Mouse (Mus musculus) myocyte (in vitro differentiated cells): ENCODE data around the gene Fam8a1. TPM values are rescaled to one million over a fixed set of nuclear protein-coding genes. Genes with fewer than 3 reads are reported as not detected.

Source experiments
- H3K27me3 ChIP-seq: one replicate; pipeline ENCODE4 v1.6.1; 2011; ENCODE audit not compliant: control insufficient read depth, insufficient read depth, insufficient read length
- H3K36me3 ChIP-seq: one replicate; pipeline ENCODE4 v1.6.1; 2011; ENCODE audit not compliant: control insufficient read depth, insufficient read depth
- H3K4me2 ChIP-seq: one replicate; pipeline ENCODE4 v1.6.1; 2011; ENCODE audit warnings: low read depth, control low read depth
- H3K4me3 ChIP-seq: one replicate; pipeline ENCODE4 v1.5.1; 2011; ENCODE audit warnings: mild to moderate bottlenecking, control low read depth, moderate library complexity
- H3K79me2 ChIP-seq: one replicate; pipeline ENCODE4 v1.6.1; 2011; ENCODE audit not compliant: control insufficient read depth, insufficient read depth
- H3ac ChIP-seq: one replicate; pipeline ENCODE4 v1.6.1; 2011; ENCODE audit not compliant: control insufficient read depth, insufficient read length
- CEBPB ChIP-seq: IDR thresholded peaks from 2 replicates; pipeline ENCODE4 v1.6.1; 2011; ENCODE audit warnings: mild to moderate bottlenecking, moderate library complexity; ENCODE audit not compliant: poor library complexity, insufficient read depth, severe bottlenecking
- E2F4 ChIP-seq: IDR thresholded peaks from one replicate; pipeline ENCODE4 v1.6.1; 2011; ENCODE audit warnings: mild to moderate bottlenecking, control low read depth, moderate library complexity; ENCODE audit not compliant: insufficient read depth
- MAX ChIP-seq: IDR thresholded peaks from one replicate; pipeline ENCODE4 v1.6.1; 2011; ENCODE audit warnings: low read depth, mild to moderate bottlenecking, control low read depth
- MYOD1 ChIP-seq, 3 experiments: IDR thresholded peaks; one replicate each; pipeline ENCODE4 v1.6.1; 2011; ENCODE audit warnings: control low read depth in 2 of 3, low read depth in 2 of 3, mild to moderate bottlenecking in 2 of 3, moderate library complexity in 1 of 3; ENCODE audit not compliant: insufficient read length in 2 of 3, control insufficient read depth in 1 of 3
- MYOG ChIP-seq, 3 experiments: IDR thresholded peaks; one replicate each; pipeline ENCODE4 v1.6.1; 2011; ENCODE audit warnings: control low read depth in 2 of 3, low read depth in 2 of 3, mild to moderate bottlenecking in 2 of 3; ENCODE audit not compliant: insufficient read length in 2 of 3, control insufficient read depth in 1 of 3, insufficient read depth in 1 of 3
- POLR2A ChIP-seq: IDR thresholded peaks from one replicate; pipeline ENCODE4 v1.6.1; 2011; ENCODE audit warnings: low read depth, mild to moderate bottlenecking, control low read depth, moderate library complexity; ENCODE audit not compliant: insufficient read length
- POLR2AphosphoS2 ChIP-seq: IDR thresholded peaks from one replicate; pipeline ENCODE4 v1.6.1; 2011; ENCODE audit warnings: low read depth, control low read depth; ENCODE audit not compliant: insufficient read length
- REST ChIP-seq: IDR thresholded peaks from one replicate; pipeline ENCODE4 v1.6.1; 2011; ENCODE audit warnings: mild to moderate bottlenecking, control low read depth, moderate library complexity; ENCODE audit not compliant: insufficient read depth, insufficient read length
- SRF ChIP-seq: IDR thresholded peaks from one replicate; pipeline ENCODE4 v1.6.1; 2011; ENCODE audit warnings: low read depth; ENCODE audit not compliant: control insufficient read depth, insufficient read length
- TCF12 ChIP-seq: IDR thresholded peaks from one replicate; pipeline ENCODE4 v1.6.1; 2011; ENCODE audit warnings: mild to moderate bottlenecking, control low read depth; ENCODE audit not compliant: poor library complexity, insufficient read depth, severe bottlenecking
- TCF3 ChIP-seq: IDR thresholded peaks from one replicate; pipeline ENCODE4 v1.6.1; 2011; ENCODE audit warnings: low read depth, control low read depth; ENCODE audit not compliant: insufficient read length
- USF1 ChIP-seq: IDR thresholded peaks from one replicate; pipeline ENCODE4 v1.6.1; 2011; ENCODE audit warnings: low read depth, mild to moderate bottlenecking, control low read depth, moderate library complexity
- polyA plus RNA-seq: library from polyadenylated mRNA; unstranded; fragments of >200 nt; fragmentation: generic; extraction: Trizol; gene quantifications from one replicate; pipeline ENCODE4 v1.2.1, GENCODE M21; 2012; ENCODE audit warnings: missing spikeins

Gene Fam8a1
- polyA plus RNA-seq, 1 experiment: 15.7 TPM

GRCm38 (mm10) chr13:46690559-46691241, 21.4 kb downstream of the Fam8a1 start:
- no peak overlapping the region for H3ac ChIP-seq
- no peak overlapping the region for H3K4me2 ChIP-seq
- TF ChIP-seq REST: no peak
- no peak for TF ChIP-seq TCF3
- TF ChIP-seq MYOD1 (IDR thresholded peaks at IDR 0.05; ENCODE audit: control insufficient read depth in 1 of 3, insufficient read length in 2 of 3, low read depth in 2 of 3): no peak
- TF ChIP-seq TCF12: no peak
- no peak for TF ChIP-seq E2F4
- TF ChIP-seq USF1: no peak
- no peak for TF ChIP-seq POLR2A
- TF ChIP-seq MAX: no peak
- TF ChIP-seq MYOG (IDR thresholded peaks at IDR 0.05; ENCODE audit: control insufficient read depth in 1 of 3, insufficient read depth in 1 of 3, insufficient read length in 2 of 3, low read depth in 2 of 3): no peak
- no peak for TF ChIP-seq POLR2AphosphoS2
- TF ChIP-seq SRF: no peak
- peaks cover 42% of the 10 kb centered on the region for H3K79me2 ChIP-seq
- no peaks in the 10 kb centered on the region for H3K27me3 ChIP-seq
- peaks cover 46% of the 10 kb centered on the region for H3K36me3 ChIP-seq
- H3K4me3 ChIP-seq: no peak overlapping the region

- Histone ChIP-seq H3ac (no peak overlapping the region), H3K36me3 (peaks cover 33% of the 10 kb centered on the region), H3K4me2 (no peak overlapping the region), H3K4me3 (no peak overlapping the region), H3K79me2 (peaks cover 29% of the 10 kb centered on the region), H3K27me3 (no peaks in the 10 kb centered on the region)
- TF ChIP-seq TCF12 (no peak), MYOG (IDR thresholded peaks at IDR 0.05; ENCODE audit: control insufficient read depth in 1 of 3, insufficient read depth in 1 of 3, insufficient read length in 2 of 3, low read depth in 2 of 3) (no peak), TCF3 (no peak), SRF (no peak), MAX (no peak)
Measured at GRCm38 (mm10) chr13:46695296-46695908, 26.1 kb downstream of the Fam8a1 start.

DNA sequence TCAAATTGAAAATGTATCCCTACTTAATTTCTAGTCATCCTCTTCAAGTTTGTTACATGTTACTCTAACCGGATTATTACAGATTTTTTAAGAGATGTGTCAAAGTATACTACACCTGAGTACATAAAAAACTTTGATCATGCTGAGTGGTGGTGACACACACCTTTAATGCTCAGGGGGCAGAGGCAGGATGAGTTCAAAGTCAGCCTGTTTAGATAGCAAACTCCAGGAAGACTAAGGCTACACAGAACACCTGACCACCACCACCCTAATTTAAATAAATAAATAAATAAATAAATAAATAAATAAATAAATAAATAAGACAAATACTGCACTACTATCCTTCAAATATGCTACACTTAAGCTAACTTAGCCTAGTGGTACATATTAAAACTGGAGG, 26.6 kb downstream of the Fam8a1 start:
- Histone ChIP-seq H3K79me2 (peaks cover 24% of the 10 kb centered on the region), H3K36me3 (peaks cover 32% of the 10 kb centered on the region), H3K4me2 (no peak overlapping the region), H3K4me3 (no peak overlapping the region), H3K27me3 (no peaks in the 10 kb centered on the region), H3ac (no peak overlapping the region)
- TF ChIP-seq TCF12 (no peak), MYOG (IDR thresholded peaks at IDR 0.05; ENCODE audit: control insufficient read depth in 1 of 3, insufficient read depth in 1 of 3, insufficient read length in 2 of 3, low read depth in 2 of 3) (no peak), CEBPB (no peak), USF1 (no peak), POLR2AphosphoS2 (no peak), REST (no peak), SRF (no peak)

- no peak overlapping the region for H3K4me3 ChIP-seq
- peaks cover 32% of the 10 kb centered on the region for H3K36me3 ChIP-seq
- no peaks in the 10 kb centered on the region for H3K27me3 ChIP-seq
- H3K4me2 ChIP-seq: no peak overlapping the region
- no peak for TF ChIP-seq REST
- no peak for TF ChIP-seq CEBPB
- TF ChIP-seq TCF12: no peak
- H3K79me2 ChIP-seq: peaks cover 17% of the 10 kb centered on the region
- no peak overlapping the region for H3ac ChIP-seq
Measured at GRCm38 (mm10) chr13:46696788-46697187, 27.5 kb downstream of the Fam8a1 start.

DNA sequence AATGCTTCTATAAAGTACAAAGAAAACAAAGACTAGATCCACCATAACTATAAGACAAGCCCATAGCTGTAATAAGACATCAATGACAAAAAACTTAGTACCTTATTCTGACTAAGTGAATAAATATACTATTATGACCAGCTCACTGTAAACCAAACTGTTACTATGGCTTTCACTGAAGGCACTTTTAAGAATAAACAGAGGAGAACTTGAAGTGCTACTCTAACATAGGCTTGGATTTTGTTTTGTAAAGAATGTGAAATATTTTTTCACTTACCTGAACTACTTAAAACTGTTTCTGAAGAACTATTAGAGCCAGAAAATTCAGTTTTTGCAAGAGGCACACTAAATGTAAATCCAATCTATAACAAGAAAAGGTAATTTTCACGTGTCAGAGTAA, 30.1 kb downstream of the Fam8a1 start:
- Histone ChIP-seq H3ac (no peak overlapping the region), H3K4me3 (no peak overlapping the region), H3K79me2 (peaks cover 36% of the 10 kb centered on the region), H3K36me3 (peaks cover 39% of the 10 kb centered on the region), H3K27me3 (no peaks in the 10 kb centered on the region), H3K4me2 (no peak overlapping the region)
- TF ChIP-seq CEBPB (no peak), USF1 (no peak), E2F4 (no peak)

GRCm38 (mm10) chr13:46701486-46701885, 32.2 kb downstream of the Fam8a1 start:
- TF ChIP-seq E2F4 (no peak), TCF3 (no peak), MYOD1 (IDR thresholded peaks at IDR 0.05; ENCODE audit: control insufficient read depth in 1 of 3, insufficient read length in 2 of 3, low read depth in 2 of 3) (no peak)
- Histone ChIP-seq H3K79me2 (peaks cover 43% of the 10 kb centered on the region), H3ac (no peak overlapping the region), H3K27me3 (no peaks in the 10 kb centered on the region), H3K36me3 (peaks cover 42% of the 10 kb centered on the region), H3K4me3 (no peak overlapping the region), H3K4me2 (no peak overlapping the region)
